In genomic region chr1:132349049-132349448, GRCm38 (mm10) we compare ENCODE assay signal across 2 mouse cellular contexts. TPM values are rescaled to one million over a fixed set of nuclear protein-coding genes. Genes with fewer than 3 reads are reported as not detected.
"Had no signal": no experiment of that assay in that cellular context is flagged by ENCODE, and none has a peak within 500 bp of the region (broad histone marks: within the 10 kb centered on the region; RNA-seq: fewer than 3 reads in every experiment).

No protein-coding gene starts in this region.

RNA-seq across cellular contexts. Expression of gene Klhdc8a, which starts 50.6 kb away (rescaled TPM):
- total RNA-seq: neutrophil, adult 5-6 weeks had no signal
- polyA plus RNA-seq: stomach, embryonic 14.5 days had no signal
